ENCODE assay signal across 8 mouse cellular contexts in the genomic region with DNA sequence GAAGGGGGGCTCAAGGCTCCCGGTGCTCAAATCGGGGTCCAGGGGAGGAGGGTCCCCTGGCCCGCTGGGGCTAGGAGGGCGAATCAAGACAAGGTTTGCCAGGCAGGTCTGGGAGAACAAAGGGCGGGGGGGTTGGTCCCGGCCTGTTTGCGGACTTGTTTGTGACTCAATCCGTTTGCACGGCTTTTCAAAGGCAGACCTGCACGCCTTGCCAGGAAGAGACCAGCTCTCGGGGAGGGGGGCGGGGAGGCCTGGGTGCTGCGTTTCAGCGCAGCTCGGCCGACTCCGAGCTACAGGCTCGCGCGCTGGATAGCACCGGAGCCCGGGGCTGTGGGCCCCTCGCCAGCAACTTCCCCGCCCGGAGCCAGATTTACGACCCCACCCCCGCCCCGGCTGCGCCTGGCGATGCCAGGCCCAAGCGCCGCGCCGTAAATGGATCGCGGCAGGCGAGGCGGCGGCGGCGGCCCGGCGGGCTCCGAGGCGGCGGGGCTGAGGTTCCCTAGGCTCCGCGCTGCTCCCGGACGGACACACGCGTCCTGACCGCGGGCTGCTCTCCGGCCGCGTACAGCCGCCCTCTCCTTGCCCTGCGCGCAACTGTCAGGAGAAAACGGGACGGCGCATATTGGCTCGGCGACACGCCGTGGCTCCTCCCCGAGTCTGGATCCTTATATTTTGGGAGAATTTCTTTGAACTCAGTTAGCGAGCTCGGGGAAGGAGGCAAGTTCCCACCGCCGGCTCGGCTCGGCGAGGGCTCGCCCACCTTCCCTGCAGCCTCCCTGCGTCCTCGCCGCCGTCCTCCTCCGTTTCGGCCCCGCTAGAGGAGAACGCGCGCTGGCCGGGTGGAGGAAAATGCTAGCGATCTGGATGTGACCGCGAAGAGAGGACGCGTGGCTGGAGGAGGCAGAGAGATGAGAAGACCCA. TPM values are rescaled to one million over a fixed set of nuclear protein-coding genes. Genes with fewer than 3 reads are reported as not detected.
DNase-seq lines count a peak whose midpoint lies in the region; ATAC-seq and TF ChIP-seq lines count a peak whose summit lies in the region.

A gene (plus strand): TSS at position 695 of the 921 bp plus-strand sequence.

- H3K9ac ChIP-seq in ES-E14 (ENCODE audit: insufficient read depth, low read depth, low read length, poor library complexity, severe bottlenecking) = peak within 1 kb of the TSS; percentile 38
- H3K9ac ChIP-seq in forebrain, embryonic 13.5 days = peak within 1 kb of the TSS; percentile 74

- TF ChIP-seq CTCF in brain, embryonic 14.5 days (IDR thresholded peaks at IDR 0.05; ENCODE audit: borderline replicate concordance, extremely low read depth, insufficient read depth, insufficient read length) = no peak
- no peak for TF ChIP-seq CTCF in lung, adult 2 months (IDR thresholded peaks at IDR 0.05; ENCODE audit: insufficient read depth, low read length)

- H3K9me3 ChIP-seq in ES-E14 (ENCODE audit: control insufficient read depth, insufficient read depth, low read depth, low read length) = no peaks in the 10 kb centered on the region
- H3K9me3 ChIP-seq in forebrain, embryonic 13.5 days (replicated peaks) = no peaks in the 10 kb centered on the region

- under 1% methylated on average over 77 of the region's 92 CpGs for WGBS in forebrain, embryonic 13.5 days
- under 1% methylated on average over 92 of the region's 92 CpGs for WGBS in lung, adult 2 months

- no peak for DNase-seq in ES-E14 (ENCODE audit: low read depth, low spot score)
- DNase-seq in brain, embryonic 14.5 days (ENCODE audit: low read depth) = peak; percentile 80
- peak; percentile 48 to 50 for DNase-seq in heart, postnatal 14 days
- peak; percentile 53 to 66 for DNase-seq in layer of hippocampus, adult 18-20 months (ENCODE audit: low spot score in 2 of 2)
- DNase-seq in lung, adult 2 months = peak; percentile 28
- peak; percentile 62 for DNase-seq in ovary, postnatal 36 days (ENCODE audit: low spot score)
- DNase-seq in urinary bladder, postnatal 4 days (ENCODE audit: low spot score in 2 of 2) = peak; percentile 51 to 66

- intact Hi-C loops in heart, postnatal 14 days (cut with DNase I) = loop anchor here (2.0 kb wide), 1 partner anchor 432 kb away; no protein-coding TSS in a partner anchor

- H3K27ac ChIP-seq in ES-E14 (ENCODE audit: insufficient read depth, low read depth, low read length, poor library complexity, severe bottlenecking) = no peak within 1 kb of the TSS
- 0 out of 2 replicates have a peak within 1 kb of the TSS, but pooled peaks have one; percentile 15 for H3K27ac ChIP-seq in forebrain, embryonic 13.5 days

- H3K27me3 ChIP-seq in forebrain, embryonic 13.5 days = peaks cover 35% of the 10 kb centered on the region

- in situ Hi-C loops in ES-E14 (cut with MboI; ENCODE audit: low sequenced_read_pairs in 2 of 2, unreplicated experiment in 2 of 2) = loop anchor here in 1 of 2 experiments (5.0 to 10.0 kb wide), 2 partner anchors 449 to 616 kb away; no protein-coding TSS in a partner anchor

- no peaks in the 10 kb centered on the region for H3K4me1 ChIP-seq in ES-E14 (ENCODE audit: control insufficient read depth in 2 of 2, insufficient read depth in 2 of 2, low read length in 2 of 2, poor library complexity in 1 of 2)
- peaks cover 28% of the 10 kb centered on the region for H3K4me1 ChIP-seq in forebrain, embryonic 13.5 days
- H3K4me1 ChIP-seq in lung, adult 2 months (ENCODE audit: control insufficient read depth, insufficient read depth, low read length) = peaks cover 9% of the 10 kb centered on the region; the same call in 1 of the 2 replicates

- peak; percentile 50 for ATAC-seq in forebrain, embryonic 13.5 days

- H3K4me3 ChIP-seq in ES-E14 (ENCODE audit: insufficient read depth in 1 of 2, low read depth in 1 of 2, low read length in 2 of 2, poor library complexity in 1 of 2, severe bottlenecking in 1 of 2) = peak within 1 kb of the TSS; percentile 69 to 79
- peak within 1 kb of the TSS; percentile 58 for H3K4me3 ChIP-seq in forebrain, embryonic 13.5 days
- peak within 1 kb of the TSS; percentile 45 for H3K4me3 ChIP-seq in lung, adult 2 months (replicated peaks; ENCODE audit: extremely low read depth, low read depth, low read length)

- H3K4me2 ChIP-seq in forebrain, embryonic 13.5 days = peak within 1 kb of the TSS; percentile 100

- H3K36me3 ChIP-seq in ES-E14 (ENCODE audit: control insufficient read depth, insufficient read depth, low read length, poor library complexity, severe bottlenecking) = no peaks in the 10 kb centered on the region
- no peaks in the 10 kb centered on the region for H3K36me3 ChIP-seq in forebrain, embryonic 13.5 days (ENCODE audit: poor library complexity, severe bottlenecking)

- TF ChIP-seq POLR2A in brain, embryonic 14.5 days (IDR thresholded peaks at IDR 0.05; ENCODE audit: borderline replicate concordance, extremely low read depth, insufficient read depth, insufficient read length, poor library complexity, severe bottlenecking) = 0 out of 2 replicates have a peak, but pooled peaks have one; percentile 6
- TF ChIP-seq POLR2A in lung, adult 2 months (IDR thresholded peaks at IDR 0.05; ENCODE audit: borderline replicate concordance, extremely low read depth, low read depth, low read length) = no peak

TF ChIP-seq in ES-E14, 5 proteins besides CTCF, POLR2A, EP300 and RAD21:
- TF ChIP-seq ZC3H11A (IDR thresholded peaks at IDR 0.05; ENCODE audit: borderline replicate concordance, low read depth, low read length) (no peak), ZNF384 (IDR thresholded peaks at IDR 0.05; ENCODE audit: low read depth, low read length) (no peak), MAFK (IDR thresholded peaks at IDR 0.05; ENCODE audit: insufficient read depth, low read depth, low read length) (no peak), CHD2 (IDR thresholded peaks at IDR 0.05; ENCODE audit: low read depth, low read length) (no peak), HCFC1 (IDR thresholded peaks at IDR 0.05; ENCODE audit: borderline replicate concordance, insufficient read depth, low read length) (no peak)

RNA-seq across cellular contexts. Expression of the gene that starts here (rescaled TPM):
- total RNA-seq in ES-E14 (2012; rRNA removed) = 0.48 and 0.94 TPM in 2 replicates
- polyA plus RNA-seq in brain, embryonic 14.5 days (2012; rRNA removed) = 5.6 and 17.0 TPM in 2 replicates
- polyA plus RNA-seq in forebrain, embryonic 13.5 days (2015; fragmentation: Nextera tagmentation; extraction: Ambion mirVana) = 2.7 and 2.9 TPM in 2 replicates
- total RNA-seq in heart, postnatal 14 days (2021) = 1 to 10 TPM; 4.5 to 5.9 TPM
- total RNA-seq in layer of hippocampus, adult 18-20 months (2021) = 10 to 100 TPM; 18.9 to 20.7 TPM
- 2.0 and 3.6 TPM in 2 replicates for polyA plus RNA-seq in lung, adult 2 months (2012; rRNA removed)
